Mouse (Mus musculus): ENCODE results near the gene Frat2.

Gene Frat2

GRCm38 (mm10) chr19:41844345-41844744 lies 3.6 kb downstream of the Frat2 start:
- DNase-seq, result no peak

- no peak for DNase-seq
Observed at GRCm38 (mm10) chr19:41842706-41843105, 5.2 kb downstream of the Frat2 start.

DNA sequence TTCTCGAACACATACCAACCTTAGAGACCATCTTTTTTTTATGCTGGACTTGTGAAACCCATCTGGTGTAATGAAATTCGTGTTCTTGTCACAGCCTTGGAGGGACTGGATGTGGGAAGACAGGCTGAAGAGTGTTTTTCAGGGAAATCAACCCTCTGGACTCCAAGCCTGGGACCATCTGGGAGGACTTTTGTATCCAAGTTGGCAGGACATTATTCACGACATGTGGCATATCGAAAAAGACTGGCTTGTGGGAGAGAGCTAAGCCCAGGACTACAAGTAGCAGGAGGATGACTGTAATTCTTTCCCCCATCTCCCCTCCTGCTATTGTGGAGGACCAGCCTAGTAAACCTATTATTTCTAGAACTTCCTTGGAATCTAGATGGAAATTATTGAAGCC lies 5.7 kb downstream of the Frat2 start:
- DNase-seq, result no peak

DNA sequence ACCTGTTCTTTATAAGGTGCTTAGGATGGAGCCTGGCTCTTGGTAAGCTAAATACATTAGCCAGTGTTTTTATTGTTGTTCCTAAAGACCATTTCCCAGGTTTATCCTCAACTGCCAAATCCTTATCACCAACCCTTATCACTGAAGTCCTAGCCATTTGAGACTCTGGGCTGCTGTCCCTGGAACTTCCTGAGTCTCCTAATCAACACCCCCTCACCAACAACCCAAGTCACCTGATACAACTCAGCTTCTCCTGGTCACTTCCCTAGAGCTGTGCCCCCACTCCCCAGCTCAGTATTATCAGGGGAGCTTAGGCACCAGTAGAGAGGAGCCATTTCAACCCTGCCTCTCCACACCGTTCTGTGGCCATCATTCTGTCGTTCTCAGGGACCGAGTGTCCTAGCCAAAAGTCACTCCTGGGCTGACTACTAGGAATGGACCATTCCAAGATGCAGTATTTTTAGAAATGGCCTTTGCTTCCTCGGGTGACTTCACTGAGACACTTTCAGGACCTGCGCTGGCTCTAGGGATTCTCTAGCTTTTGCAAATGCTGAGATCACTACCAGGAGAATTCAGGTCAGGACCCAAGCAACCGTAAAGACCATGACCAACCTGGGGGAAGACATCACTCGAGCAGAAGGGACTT lies 6.7 kb downstream of the Frat2 start:
- no peak for DNase-seq

DNA sequence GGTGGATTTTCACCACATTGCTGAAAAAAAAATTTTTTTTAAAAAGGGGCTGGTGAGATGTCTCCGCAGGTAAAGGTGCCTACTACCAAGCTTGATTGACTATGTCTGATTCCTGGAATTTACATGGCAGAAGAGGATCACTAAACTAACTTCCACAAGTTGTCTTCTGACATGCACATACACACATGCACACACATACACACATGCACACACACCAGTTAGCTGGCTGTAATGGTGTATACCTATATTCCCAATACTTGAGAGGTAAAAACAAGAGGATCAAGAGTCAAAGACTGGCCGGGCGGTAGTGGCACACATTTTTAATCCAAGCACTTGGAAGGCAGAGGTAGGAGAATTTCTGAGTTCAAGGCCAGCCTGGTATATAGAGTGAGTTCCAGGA lies 8.2 kb downstream of the Frat2 start:
- no peak for DNase-seq

- no peak for DNase-seq
Observed at GRCm38 (mm10) chr19:41838808-41839207, 9.1 kb downstream of the Frat2 start.

GRCm38 (mm10) chr19:41837917-41838261 lies 10.0 kb downstream of the Frat2 start:
- DNase-seq, result no peak

DNA sequence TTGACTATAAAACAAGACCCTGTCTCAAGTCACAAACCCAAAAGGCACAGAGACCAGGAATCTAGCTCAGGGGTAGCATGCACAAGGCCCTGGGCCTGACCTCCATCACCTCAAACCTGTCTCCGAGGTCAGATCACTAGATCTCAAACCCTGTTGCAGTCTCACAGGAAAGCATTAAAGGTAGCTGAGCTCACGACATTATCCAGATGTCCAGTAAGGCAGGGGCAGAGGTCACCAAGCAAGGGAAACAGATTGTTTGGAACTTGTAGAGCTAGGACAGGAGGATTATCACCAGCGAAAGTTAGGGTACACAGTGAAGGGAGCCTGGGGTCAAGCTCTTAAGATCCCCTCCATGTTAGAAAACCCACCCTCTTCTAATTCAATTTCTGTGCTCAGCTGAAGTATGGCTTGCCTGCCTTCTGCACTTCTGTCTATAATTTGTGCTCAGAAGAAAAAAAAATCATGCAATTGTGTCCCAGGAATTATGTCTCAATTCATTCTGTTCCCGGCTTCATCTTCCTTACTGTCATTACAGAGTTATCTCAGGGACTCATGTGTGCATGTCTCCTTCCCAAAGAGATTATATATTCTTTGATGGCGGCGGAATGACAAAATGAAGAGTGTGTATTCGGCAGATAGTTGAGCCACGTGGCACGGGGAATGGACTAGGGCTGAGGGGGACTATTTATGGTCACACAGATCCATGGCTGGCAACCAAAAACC lies 10.6 kb downstream of the Frat2 start:
- no peak for DNase-seq

DNA sequence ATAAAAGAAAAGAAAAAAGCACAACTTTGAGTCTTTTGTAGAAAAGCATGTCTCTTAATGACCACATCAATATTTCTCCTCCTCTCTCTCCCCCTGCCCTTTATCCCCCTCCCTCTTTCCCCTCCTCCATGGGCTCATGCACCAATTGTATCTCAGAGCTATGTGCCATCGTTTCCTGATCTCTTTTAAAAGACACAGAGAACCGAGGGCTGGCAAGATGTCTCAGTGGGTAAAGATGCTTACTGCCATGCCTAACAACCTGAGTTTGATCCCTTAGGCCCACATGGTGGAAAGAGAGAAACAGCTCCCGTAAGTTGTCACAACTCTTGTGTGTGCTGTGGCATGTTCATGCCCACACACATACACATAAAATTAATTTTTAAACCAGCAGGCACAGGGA lies 11.2 kb downstream of the Frat2 start:
- DNase-seq, result no peak

DNA sequence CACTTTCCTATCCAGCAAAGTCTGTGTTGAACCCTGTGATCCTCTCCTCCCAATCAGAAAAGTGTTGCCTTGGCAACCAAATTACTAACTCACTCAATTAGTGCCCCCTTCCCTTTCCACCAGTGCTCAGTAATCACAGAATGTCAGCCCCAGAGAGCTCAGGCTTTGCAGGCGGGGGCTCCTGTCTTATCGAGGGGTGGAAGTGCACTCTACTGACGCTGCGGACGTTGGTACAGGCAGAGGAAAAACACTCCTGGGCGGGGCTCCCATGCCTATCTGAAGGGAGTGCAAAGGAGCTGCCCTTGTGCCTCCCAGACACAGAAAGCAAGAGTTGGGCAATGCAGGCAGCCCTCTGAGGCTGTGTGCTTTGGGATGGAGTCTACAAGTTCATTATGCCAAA lies 12.1 kb downstream of the Frat2 start:
- no peak for DNase-seq

DNA sequence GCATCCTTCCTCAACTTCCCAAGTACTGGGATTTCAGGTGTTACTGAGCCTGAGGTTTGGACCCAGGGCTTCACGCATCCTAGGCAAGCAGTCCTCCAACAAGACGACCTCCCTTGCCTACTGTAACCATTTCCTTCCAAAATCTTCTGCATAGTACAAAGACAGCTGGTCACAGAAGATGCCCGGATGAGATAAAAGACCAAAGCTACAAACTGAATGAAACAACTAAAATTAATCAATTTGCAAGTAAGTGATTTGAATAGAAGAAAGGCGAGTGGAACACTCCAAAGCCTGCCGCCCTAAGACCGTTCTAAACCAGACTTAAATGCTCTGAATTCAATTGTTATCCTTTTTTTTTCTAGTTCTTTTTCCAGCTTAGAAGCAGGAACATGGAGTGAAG lies 12.5 kb downstream of the Frat2 start:
- no peak for DNase-seq

- DNase-seq, result no peak
Observed at GRCm38 (mm10) chr19:41832501-41833201, 15.3 kb downstream of the Frat2 start.

DNA sequence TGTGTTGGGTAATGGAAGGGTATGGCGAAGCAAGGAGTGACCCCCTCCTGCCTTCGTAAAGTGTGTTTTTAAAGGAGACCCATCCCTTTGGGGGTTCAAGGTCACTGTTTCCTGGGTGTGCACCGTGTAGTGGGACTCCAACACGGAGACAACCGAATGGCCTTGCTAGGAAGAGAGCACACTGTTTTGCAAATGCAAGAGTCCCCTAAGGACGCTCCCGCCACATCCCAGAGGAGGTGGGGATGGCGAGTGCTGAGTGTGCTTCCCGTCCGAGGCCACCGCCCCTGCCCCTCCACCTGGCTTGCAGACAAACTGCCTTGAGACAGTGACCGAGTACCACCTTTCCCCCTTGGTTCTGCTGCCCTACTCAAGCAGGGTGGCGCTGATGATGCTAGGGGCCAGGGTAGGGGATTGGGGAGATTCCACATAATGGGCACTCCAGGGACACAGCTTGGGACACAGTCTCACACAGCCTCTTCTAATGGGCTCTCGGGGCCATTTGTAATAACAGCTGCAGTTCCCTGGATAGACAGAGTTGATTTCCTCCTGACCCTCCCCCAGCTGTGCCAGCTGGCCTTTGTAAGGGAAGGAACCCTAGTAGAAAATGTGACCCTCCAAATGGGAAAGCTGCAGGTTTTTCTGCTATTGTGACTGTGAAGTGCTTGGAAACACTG lies 16.1 kb downstream of the Frat2 start:
- DNase-seq, result no peak

- no peak for DNase-seq
Observed at GRCm38 (mm10) chr19:41831101-41831570, 16.8 kb downstream of the Frat2 start.

DNA sequence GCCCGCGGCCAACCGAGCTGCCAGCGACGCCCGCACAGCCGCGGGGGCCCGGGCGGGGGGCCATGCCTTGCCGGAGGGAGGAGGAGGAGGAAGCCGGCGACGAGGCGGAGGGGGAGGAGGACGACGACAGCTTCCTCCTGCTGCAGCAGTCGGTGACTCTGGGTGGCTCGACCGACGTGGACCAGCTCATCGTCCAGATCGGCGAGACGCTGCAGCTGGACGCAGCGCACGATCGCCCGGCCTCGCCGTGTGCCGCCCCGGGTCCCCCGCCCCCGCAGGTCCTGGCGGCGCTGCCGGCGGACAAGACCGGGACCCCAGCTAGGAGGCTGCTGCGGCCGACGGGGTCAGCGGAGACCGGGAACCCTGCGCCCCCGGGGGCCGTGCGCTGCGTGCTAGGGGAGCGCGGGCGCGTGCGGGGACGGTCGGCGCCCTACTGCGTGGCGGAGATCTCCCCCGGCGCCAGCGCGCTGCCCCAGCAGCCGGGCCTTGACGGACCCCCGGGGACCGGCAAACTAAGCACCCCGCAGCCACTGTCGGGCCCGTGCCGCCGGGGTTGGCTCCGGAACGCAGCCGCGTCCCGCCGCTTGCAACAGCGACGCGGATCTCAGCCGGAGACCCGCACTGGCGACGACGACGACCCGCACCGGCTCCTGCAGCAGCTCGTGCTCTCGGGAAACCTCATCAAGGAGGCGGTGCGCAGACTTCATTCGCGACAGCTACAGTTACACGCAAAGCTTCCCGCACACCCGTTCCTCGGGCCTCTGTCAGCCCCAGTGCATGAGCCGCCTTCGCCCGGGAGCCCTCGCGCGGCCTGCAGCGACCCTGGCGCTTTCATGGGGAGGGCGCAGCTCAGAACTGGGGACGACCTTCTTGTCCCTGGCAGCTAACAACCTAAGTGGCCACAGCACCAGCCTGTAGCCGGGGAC lies 17.6 kb downstream of the Frat2 start:
- DNase-seq, result no peak

- DNase-seq, result peak; percentile 73 to 79
Observed at GRCm38 (mm10) chr19:41829381-41830105, 18.4 kb downstream of the Frat2 start, which contains the start of gene Frat1. Frat1 (plus strand) TSS chr19:41829970.

DNA sequence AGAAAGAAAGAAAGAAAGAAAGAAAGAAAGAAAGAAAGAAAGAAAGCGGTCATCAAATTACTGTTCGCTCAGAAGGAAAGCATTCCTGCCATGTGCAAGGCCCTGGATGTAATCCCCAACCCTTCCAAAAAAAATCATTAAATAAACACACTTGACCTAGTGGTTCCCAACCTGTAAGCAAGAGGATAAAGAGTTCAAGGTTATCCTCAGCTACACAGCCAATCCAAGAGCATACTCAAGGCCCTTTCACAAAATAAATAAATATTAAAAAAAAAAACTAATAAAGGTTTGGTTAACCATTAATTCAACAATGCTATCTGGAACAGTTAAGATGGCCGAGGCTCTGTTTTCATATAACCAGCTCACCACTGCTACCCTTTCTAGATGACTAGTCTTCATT lies 19.0 kb downstream of the Frat2 start:
- DNase-seq, result no peak

GRCm38 (mm10) chr19:41826529-41826928 lies 21.4 kb downstream of the Frat2 start:
- no peak for DNase-seq

DNA sequence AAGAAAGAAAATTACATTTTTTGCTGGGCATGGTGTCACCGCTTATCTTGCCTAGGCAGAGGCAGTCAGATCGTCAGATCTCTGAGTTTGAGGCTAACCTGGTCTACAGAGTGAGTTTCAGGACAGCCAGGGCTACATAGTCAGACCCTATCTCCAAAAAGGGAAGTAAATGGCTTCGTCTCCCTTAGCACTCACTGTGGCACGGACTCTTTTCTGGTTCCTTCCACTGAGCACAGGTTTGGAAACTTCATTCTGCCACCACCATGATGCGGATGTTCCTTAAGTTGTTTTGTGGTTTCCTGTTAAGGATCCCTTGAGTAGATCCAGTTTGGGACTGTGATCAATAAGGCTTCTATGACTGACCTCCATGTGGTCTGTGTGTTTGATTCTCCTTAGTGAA lies 23.0 kb downstream of the Frat2 start:
- DNase-seq, result no peak

DNA sequence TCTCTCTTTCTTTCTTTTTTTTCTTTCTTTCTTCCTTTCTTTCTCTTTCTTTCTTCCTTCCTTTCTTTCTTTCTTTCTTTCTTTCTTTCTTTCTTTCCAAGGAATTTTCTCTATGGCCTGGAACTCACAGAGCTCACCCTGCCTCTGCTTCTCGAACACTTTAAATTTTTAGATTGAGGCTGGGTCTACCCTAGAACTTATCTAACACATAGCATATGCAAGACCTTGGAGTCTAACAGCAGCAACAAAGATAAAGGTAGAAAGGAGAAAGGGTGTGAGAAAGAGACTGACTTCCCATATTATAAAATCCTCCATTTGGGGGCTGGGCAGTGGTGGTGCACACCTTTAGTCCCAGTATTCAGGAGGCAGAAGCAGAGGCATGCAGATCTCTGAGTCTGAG lies 25.3 kb downstream of the Frat2 start:
- no peak for DNase-seq

DNA sequence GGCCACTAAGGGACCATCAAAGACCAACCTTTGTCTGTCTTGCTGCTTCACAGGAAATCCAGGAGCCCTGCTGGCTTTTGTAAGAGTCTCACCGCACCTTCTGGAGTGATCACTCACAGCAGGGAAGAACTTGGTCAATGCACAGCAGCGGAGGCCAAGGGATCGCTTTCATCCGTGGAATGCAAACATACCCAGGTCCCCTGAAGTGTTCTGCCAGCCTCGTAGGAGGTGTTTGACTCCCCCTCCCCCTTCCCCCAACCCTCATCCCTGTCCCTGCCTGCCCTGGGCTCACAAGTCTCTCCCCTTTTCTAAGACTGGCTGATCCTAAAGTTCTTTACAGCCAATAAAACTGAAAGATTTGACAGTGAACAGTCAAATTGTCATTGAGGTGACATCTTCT lies 26.5 kb downstream of the Frat2 start:
- DNase-seq, result no peak

- no peak for DNase-seq
Observed at GRCm38 (mm10) chr19:41818749-41819148, 29.2 kb downstream of the Frat2 start.
